Mouse (Mus musculus): ENCODE results near the gene Rnf224.
"Not testable (repeated sequence)": the region's sequence is repeated elsewhere in the genome, so short reads cannot be mapped to it uniquely, and the experiment has no call there.

Rnf224 gene

GRCm38 (mm10) chr2:25236614-25237013 lies at the start of gene Rnf224:
Rnf224 (minus strand) TSS chr2:25236787.
- no peak for DNase-seq (ENCODE audit: low spot score in 2 of 2)

GRCm38 (mm10) chr2:25286314-25286713 lies 49.7 kb upstream of the Rnf224 start:
- DNase-seq (ENCODE audit: low spot score in 2 of 2): no peak

GRCm38 (mm10) chr2:25285551-25285950 lies 49.0 kb upstream of the Rnf224 start:
- no peak for DNase-seq (ENCODE audit: low spot score in 2 of 2)

- DNase-seq (ENCODE audit: low spot score in 2 of 2): peak; percentile 70 to 79
Observed at GRCm38 (mm10) chr2:25278928-25279882, 42.6 kb upstream of the Rnf224 start.

GRCm38 (mm10) chr2:25273010-25273409 lies 36.4 kb upstream of the Rnf224 start:
- DNase-seq (ENCODE audit: low spot score in 2 of 2): no peak

- no peak for DNase-seq (ENCODE audit: low spot score in 2 of 2)
Observed at GRCm38 (mm10) chr2:25272515-25272914, 35.9 kb upstream of the Rnf224 start.

GRCm38 (mm10) chr2:25271827-25272511 lies 35.4 kb upstream of the Rnf224 start, which contains the start of the genes Ssna1 and Anapc2:
Ssna1 (minus strand) TSS chr2:25272438.
Anapc2 (plus strand) TSS chr2:25272478.
- peak; percentile 99 for DNase-seq (ENCODE audit: low spot score in 2 of 2)

- no peak for DNase-seq (ENCODE audit: low spot score in 2 of 2)
Observed at GRCm38 (mm10) chr2:25267746-25268309, 31.2 kb upstream of the Rnf224 start.

GRCm38 (mm10) chr2:25267241-25267640 lies 30.7 kb upstream of the Rnf224 start:
- DNase-seq (ENCODE audit: low spot score in 2 of 2): no peak

- DNase-seq (ENCODE audit: low spot score in 2 of 2): no peak
Observed at GRCm38 (mm10) chr2:25266720-25267119, 30.1 kb upstream of the Rnf224 start.

GRCm38 (mm10) chr2:25265897-25266656 lies 29.5 kb upstream of the Rnf224 start:
- DNase-seq (ENCODE audit: low spot score in 2 of 2): no peak

GRCm38 (mm10) chr2:25264851-25265250 lies 28.3 kb upstream of the Rnf224 start:
- no peak for DNase-seq (ENCODE audit: low spot score in 2 of 2)

GRCm38 (mm10) chr2:25264286-25264660 lies 27.7 kb upstream of the Rnf224 start:
- DNase-seq (ENCODE audit: low spot score in 2 of 2): no peak

GRCm38 (mm10) chr2:25263623-25264285 lies 27.2 kb upstream of the Rnf224 start:
- no peak for DNase-seq (ENCODE audit: low spot score in 2 of 2)

GRCm38 (mm10) chr2:25262795-25263622 lies 26.4 kb upstream of the Rnf224 start:
- no peak for DNase-seq (ENCODE audit: low spot score in 2 of 2)

GRCm38 (mm10) chr2:25262291-25262767 lies 25.7 kb upstream of the Rnf224 start, which contains the start of gene Tprn:
Tprn (plus strand) TSS chr2:25262618.
- peak; percentile 90 to 97 for DNase-seq (ENCODE audit: low spot score in 2 of 2)

- no peak for DNase-seq (ENCODE audit: low spot score in 2 of 2)
Observed at GRCm38 (mm10) chr2:25261870-25262269, 25.3 kb upstream of the Rnf224 start.

- DNase-seq (ENCODE audit: low spot score in 2 of 2): no peak
Observed at GRCm38 (mm10) chr2:25258887-25259286, 22.3 kb upstream of the Rnf224 start.

GRCm38 (mm10) chr2:25257250-25257649 lies 20.7 kb upstream of the Rnf224 start:
- not testable (repeated sequence) for DNase-seq (ENCODE audit: low spot score in 2 of 2)
